Mouse (Mus musculus): Measurements from ENCODE around the gene Lrp5. TPM values are rescaled to one million over a fixed set of nuclear protein-coding genes. Genes with fewer than 3 reads are reported as not detected.
"Not testable (repeated sequence)": the region's sequence is repeated elsewhere in the genome, so short reads cannot be mapped to it uniquely, and the experiment has no call there.

The Lrp5 gene
- total RNA-seq, 2 experiments from 2014 or later: 8.3 to 9.3 TPM

- H3K27ac ChIP-seq: peak overlapping the region; percentile 64
- no peak for DNase-seq (ENCODE audit: extremely low spot score in 1 of 2, low spot score in 2 of 2)
- peak; percentile 18 for TF ChIP-seq CTCF (IDR thresholded peaks at IDR 0.05)
- no peak overlapping the region for H3K4me3 ChIP-seq
- intact Hi-C loops (cut with DNase I): no loop called here
These were observed 17.3 kb downstream of the Lrp5 start for GRCm38 (mm10) chr19:3669100-3669499.

GRCm38 (mm10) chr19:3668551-3668950, 17.8 kb downstream of the Lrp5 start:
- peak overlapping the region; percentile 64 for H3K27ac ChIP-seq
- no peak for DNase-seq (ENCODE audit: extremely low spot score in 1 of 2, low spot score in 2 of 2)
- intact Hi-C loops (cut with DNase I): no loop called here
- TF ChIP-seq CTCF (IDR thresholded peaks at IDR 0.05): no peak
- H3K4me3 ChIP-seq: no peak overlapping the region

DNA sequence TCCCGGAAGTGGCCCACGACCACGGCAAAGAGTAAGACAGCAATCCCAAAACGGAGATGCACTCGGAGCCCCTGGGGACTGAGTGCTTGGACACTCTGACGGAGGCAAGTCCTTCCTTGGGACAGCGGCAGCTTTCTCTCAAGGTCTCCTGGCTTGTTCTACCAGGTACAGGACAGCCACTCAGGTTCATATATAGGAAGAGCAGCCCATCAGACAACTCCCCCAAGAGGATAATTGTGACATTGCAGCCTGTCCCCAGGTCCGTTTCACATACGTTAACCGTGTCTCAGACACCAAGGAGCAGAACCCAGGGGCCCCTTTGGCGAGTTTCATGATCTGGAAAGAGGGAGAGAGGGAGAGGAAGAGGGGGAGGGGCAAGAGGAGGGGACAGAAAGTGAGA, 18.4 kb downstream of the Lrp5 start:
- Histone ChIP-seq H3K4me3 (no peak overlapping the region), H3K27ac (no peak overlapping the region)
- DNase-seq (ENCODE audit: extremely low spot score in 1 of 2, low spot score in 2 of 2): no peak
- peak; percentile 11; the same call in 1 of the 2 replicates for TF ChIP-seq CTCF (IDR thresholded peaks at IDR 0.05)
- intact Hi-C loops (cut with DNase I): no loop called here

GRCm38 (mm10) chr19:3667155-3667895, 19.0 kb downstream of the Lrp5 start:
- intact Hi-C loops (cut with DNase I): no loop called here
- no peak overlapping the region for H3K27ac ChIP-seq
- no peak for TF ChIP-seq CTCF (IDR thresholded peaks at IDR 0.05)
- DNase-seq (ENCODE audit: extremely low spot score in 1 of 2, low spot score in 2 of 2): no peak
- no peak overlapping the region for H3K4me3 ChIP-seq

DNA sequence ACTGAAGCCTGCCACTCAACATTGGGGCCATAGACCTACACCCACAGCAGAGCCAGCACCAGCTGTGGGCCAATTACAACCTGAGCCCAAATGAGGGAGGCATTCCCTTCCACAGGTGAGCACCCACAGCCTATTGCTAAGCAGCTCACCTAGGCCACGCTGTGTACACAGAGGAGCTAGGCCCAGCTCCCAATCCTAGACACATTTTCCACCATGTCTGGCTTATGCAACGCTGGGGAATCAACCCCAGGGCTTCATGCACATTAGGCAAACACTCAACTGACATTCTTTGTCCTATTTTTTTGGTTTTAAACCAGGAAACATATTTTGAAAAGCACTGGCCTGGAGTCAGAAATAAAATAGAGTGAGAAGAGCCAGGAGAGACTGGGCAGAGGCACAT, 19.7 kb downstream of the Lrp5 start:
- intact Hi-C loops (cut with DNase I): no loop called here
- peak overlapping the region; percentile 20 for H3K27ac ChIP-seq
- DNase-seq (ENCODE audit: extremely low spot score in 1 of 2, low spot score in 2 of 2): no peak

GRCm38 (mm10) chr19:3665510-3665909, 20.9 kb downstream of the Lrp5 start:
- no peak for TF ChIP-seq CTCF (IDR thresholded peaks at IDR 0.05)
- peak overlapping the region; percentile 36; the same call in 1 of the 2 replicates for H3K27ac ChIP-seq
- H3K4me3 ChIP-seq: no peak overlapping the region
- intact Hi-C loops (cut with DNase I): no loop called here
- no peak for DNase-seq (ENCODE audit: extremely low spot score in 1 of 2, low spot score in 2 of 2)

More for the DNA sequence above, 19.7 kb downstream of the Lrp5 start:
- no peak overlapping the region for H3K4me3 ChIP-seq
- TF ChIP-seq CTCF (IDR thresholded peaks at IDR 0.05): no peak

DNA sequence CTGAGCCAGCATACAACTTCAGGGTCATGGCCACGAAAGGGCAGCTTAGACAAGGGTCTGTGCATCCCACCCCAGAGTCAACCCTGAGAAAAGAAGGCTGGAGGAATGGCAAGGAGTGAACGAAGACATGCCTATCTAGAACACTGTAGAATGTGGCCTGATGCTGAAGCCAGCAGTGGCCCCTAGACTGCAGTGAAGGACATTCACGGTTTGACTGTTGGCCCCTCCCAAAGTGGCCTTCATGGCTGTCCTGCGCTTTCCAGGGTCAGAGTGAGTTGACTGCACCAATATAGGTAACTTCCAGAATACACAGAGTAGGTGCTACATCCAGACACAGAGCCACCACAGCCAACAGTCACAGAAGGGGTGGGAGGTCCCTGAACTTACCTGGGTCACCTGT, 28.4 kb downstream of the Lrp5 start:
- peak; percentile 2 for TF ChIP-seq CTCF (IDR thresholded peaks at IDR 0.05)
- no peak for DNase-seq (ENCODE audit: extremely low spot score in 1 of 2, low spot score in 2 of 2)
- H3K27ac ChIP-seq: no peak overlapping the region
- H3K4me3 ChIP-seq: no peak overlapping the region
- intact Hi-C loops (cut with DNase I): no loop called here

DNA sequence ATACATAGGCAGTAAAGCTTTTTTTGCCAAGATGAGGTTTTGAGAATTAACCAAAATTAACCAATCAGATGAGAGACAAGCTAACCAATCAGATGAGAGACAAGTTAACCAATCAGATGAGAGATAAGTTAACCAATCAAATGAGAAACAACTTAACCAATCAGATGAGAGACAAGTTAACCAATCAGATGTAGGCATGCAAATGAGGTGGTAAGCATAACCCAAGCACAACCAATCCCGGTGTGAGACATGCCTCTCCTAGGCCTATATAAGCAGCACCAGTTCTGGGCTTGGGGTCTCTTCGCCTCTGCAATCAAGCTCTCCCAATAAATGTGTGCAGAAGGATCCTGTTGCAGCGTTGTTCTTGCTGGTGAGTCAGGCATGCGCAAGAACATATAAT, 29.3 kb downstream of the Lrp5 start:
- H3K27ac ChIP-seq; H3K4me3 ChIP-seq; DNase-seq (ENCODE audit: extremely low spot score in 1 of 2, low spot score in 2 of 2); intact Hi-C loops (cut with DNase I): not testable (repeated sequence)

DNA sequence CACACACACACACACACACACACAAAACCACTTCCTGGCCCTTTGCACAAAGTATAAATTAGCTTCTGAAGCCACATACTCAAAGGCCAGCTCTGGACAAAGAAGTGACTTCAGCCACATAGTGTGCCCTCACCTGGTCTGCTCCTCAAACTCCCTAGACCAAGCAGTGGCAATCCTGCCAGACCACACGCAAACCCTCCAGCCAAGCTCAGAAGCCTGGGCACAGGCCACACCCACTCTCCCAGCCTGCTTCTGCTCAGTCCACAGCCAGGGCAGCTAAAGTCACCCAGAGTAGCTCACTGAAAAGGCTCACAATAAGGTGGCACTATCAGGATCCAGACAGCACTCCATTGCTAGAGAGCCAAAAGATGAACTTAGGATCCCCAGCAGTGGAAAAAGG, 30.2 kb downstream of the Lrp5 start:
- intact Hi-C loops (cut with DNase I): no loop called here
- Histone ChIP-seq H3K27ac (no peak overlapping the region), H3K4me3 (no peak overlapping the region)
- no peak for TF ChIP-seq CTCF (IDR thresholded peaks at IDR 0.05)
- DNase-seq (ENCODE audit: extremely low spot score in 1 of 2, low spot score in 2 of 2): no peak

- no peak for DNase-seq (ENCODE audit: extremely low spot score in 1 of 2, low spot score in 2 of 2)
- Histone ChIP-seq H3K27ac (no peak overlapping the region), H3K4me3 (no peak overlapping the region)
- no peak; the same call in 1 of the 2 replicates for TF ChIP-seq CTCF (IDR thresholded peaks at IDR 0.05)
- intact Hi-C loops (cut with DNase I): no loop called here
These were observed 31.4 kb downstream of the Lrp5 start for GRCm38 (mm10) chr19:3654940-3655339.

- no peak for DNase-seq (ENCODE audit: extremely low spot score in 1 of 2, low spot score in 2 of 2)
- no peak overlapping the region; the same call in 1 of the 2 replicates for H3K27ac ChIP-seq
- no peak overlapping the region for H3K4me3 ChIP-seq
- intact Hi-C loops (cut with DNase I): no loop called here
- no peak for TF ChIP-seq CTCF (IDR thresholded peaks at IDR 0.05)
These were observed 32.3 kb downstream of the Lrp5 start for GRCm38 (mm10) chr19:3654058-3654457.

DNA sequence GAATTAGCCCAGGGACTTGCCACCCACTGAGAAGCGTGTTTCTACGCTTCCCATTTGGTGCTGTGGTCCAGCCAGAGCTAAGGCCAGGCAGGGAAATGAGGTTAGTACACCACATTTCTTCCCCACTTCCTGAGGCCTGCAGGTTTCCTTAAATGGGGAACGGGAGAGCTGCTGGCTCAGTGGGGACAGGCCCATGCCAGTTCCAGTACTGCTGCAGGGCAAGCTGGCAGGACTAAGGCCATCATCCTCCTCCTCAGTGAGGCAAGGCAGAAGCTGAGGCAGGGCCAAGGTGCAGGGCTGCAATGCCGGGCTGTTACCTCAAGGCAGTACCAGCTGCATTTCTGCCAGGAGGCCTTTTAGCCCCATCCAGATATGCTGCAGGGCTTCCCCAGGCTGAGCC, 32.9 kb downstream of the Lrp5 start:
- H3K4me3 ChIP-seq: no peak overlapping the region
- no peak for TF ChIP-seq CTCF (IDR thresholded peaks at IDR 0.05)
- intact Hi-C loops (cut with DNase I): no loop called here
- peak overlapping the region; percentile 13; the same call in 1 of the 2 replicates for H3K27ac ChIP-seq
- DNase-seq (ENCODE audit: extremely low spot score in 1 of 2, low spot score in 2 of 2): no peak

DNA sequence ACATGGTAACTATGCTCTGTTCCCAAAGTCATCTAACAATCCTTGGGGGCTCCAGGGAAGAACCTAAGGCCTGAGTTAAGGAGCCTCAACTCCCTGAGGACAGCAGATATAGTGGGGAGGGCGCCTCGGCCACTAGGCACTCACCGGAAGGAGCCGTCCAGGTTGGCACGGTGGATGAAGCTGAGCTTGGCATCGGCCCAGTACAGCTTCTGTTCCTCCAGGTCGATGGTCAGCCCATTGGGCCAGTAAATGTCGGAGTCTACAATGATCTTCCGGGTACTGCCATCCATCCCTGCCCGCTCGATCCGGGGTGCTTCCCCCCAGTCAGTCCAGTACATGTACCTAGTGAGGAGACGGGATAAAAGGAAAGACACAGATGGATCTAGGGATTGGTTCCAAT, 34.4 kb downstream of the Lrp5 start:
- Histone ChIP-seq H3K27ac (no peak overlapping the region), H3K4me3 (no peak overlapping the region)
- no peak for TF ChIP-seq CTCF (IDR thresholded peaks at IDR 0.05)
- intact Hi-C loops (cut with DNase I): no loop called here
- DNase-seq (ENCODE audit: extremely low spot score in 1 of 2, low spot score in 2 of 2): no peak
